Mouse (Mus musculus): ENCODE results near the gene Mup21. TPM values are rescaled to one million over a fixed set of nuclear protein-coding genes. Genes with fewer than 3 reads are reported as not detected.
"Not testable (repeated sequence)": the region's sequence is repeated elsewhere in the genome, so short reads cannot be mapped to it uniquely, and the experiment has no call there.

Mup21 gene
- not detected in 2 replicates for polyA plus RNA-seq (2016; fragmentation: Nextera tagmentation; extraction: Ambion mirVana)

DNA sequence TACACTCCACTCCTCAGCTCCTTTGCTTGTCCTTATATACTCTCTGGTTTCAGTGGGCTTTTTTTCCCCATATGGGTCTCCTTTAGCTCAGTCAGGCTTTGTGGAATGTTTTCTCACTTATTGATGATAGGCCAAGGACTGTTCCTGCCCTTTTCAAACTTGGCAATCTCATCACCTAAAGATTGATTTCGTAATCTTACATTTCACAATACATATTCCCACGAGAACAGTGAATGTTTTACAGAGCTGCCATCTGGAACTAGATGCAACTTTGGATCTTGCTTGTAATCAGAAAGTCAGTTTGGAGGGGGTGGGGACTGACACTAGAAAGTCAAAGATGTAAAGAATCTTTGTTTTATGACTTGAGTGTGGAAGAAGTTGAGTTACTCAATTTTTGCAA lies at the start of gene Mup21:
Gene Mup21 (minus strand): TSS at position 53 of the 400 bp plus-strand sequence.
- no peak within 1 kb of the TSS for H3K4me2 ChIP-seq
- H3K9ac ChIP-seq = no peak within 1 kb of the TSS
- no peaks in the 10 kb centered on the region for H3K27me3 ChIP-seq (replicated peaks)
- H3K4me3 ChIP-seq = no peak within 1 kb of the TSS
- no peaks in the 10 kb centered on the region for H3K9me3 ChIP-seq (replicated peaks)
- no peaks in the 10 kb centered on the region for H3K36me3 ChIP-seq
- no peaks in the 10 kb centered on the region for H3K4me1 ChIP-seq
- no peak within 1 kb of the TSS for H3K27ac ChIP-seq
- WGBS (ENCODE audit: insufficient replicate concordance) = 39% methylated on average over 2 of the region's 2 CpGs
- ATAC-seq = no peak

DNA sequence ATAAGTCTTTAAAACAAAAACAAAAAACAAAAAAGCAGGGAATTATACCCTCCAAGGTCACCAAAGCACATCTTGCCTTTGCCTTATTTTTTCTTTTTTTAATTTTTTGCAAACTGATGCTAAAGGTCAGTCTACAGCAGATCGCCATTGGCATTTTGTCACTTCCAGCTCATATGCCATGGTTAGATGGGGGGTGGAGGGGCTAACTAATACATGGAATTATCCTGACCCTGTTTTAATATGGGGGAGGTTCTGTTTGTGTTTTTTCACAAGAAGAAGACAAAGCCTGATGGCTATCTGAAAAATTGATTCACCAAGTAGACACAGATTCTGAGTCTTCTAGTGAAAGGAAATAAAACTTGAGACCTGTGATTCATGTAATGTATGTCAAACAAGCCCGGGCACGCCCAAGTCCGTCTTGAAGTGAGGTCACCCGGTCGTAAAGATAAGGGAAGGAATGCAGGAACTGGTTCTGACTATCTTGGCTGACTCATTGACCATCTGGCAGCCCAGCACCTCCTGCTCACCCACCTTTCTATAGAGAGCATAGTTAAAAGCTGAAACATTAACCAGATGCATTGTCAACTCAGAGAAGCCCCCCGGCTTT lies 49.4 kb upstream of the Mup21 start:
- H3K27me3 ChIP-seq (replicated peaks) = no peaks in the 10 kb centered on the region
- H3K4me2 ChIP-seq = no peak overlapping the region
- 29% methylated on average over 7 of the region's 7 CpGs for WGBS (ENCODE audit: insufficient replicate concordance)
- H3K4me1 ChIP-seq = no peaks in the 10 kb centered on the region
- H3K9me3 ChIP-seq (replicated peaks) = no peaks in the 10 kb centered on the region
- ATAC-seq = no peak; the same call in 1 of the 2 replicates
- H3K9ac ChIP-seq = no peak overlapping the region
- H3K36me3 ChIP-seq = peaks cover 31% of the 10 kb centered on the region
- H3K27ac ChIP-seq = no peak overlapping the region
- H3K4me3 ChIP-seq = no peak overlapping the region

DNA sequence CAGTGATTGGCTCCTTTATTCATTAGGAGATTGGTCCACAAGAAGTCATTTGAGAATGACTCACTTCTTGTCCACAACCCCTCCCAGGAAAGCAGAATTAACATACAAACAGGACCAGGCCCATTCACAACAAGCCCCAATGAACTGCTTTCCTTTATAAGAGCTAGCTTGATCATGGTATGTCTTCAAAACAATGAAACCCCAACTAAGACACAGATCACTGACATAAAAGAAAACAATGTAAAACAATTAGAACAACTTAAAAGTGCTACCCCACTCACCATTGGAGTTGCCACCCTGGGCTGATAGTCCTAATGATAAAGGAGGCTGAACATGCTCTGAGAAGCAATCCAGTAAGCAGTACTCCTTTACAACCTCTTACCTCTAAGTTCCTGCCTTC lies 38.1 kb upstream of the Mup21 start:
- peaks cover 36% of the 10 kb centered on the region for H3K36me3 ChIP-seq
- no peak overlapping the region for H3K27ac ChIP-seq
- H3K27me3 ChIP-seq (replicated peaks) = no peaks in the 10 kb centered on the region
- H3K4me3 ChIP-seq = no peak overlapping the region
- no peak overlapping the region for H3K9ac ChIP-seq
- H3K9me3 ChIP-seq (replicated peaks) = peaks cover 31% of the 10 kb centered on the region
- no peaks in the 10 kb centered on the region for H3K4me1 ChIP-seq
- no peak for ATAC-seq
- no peak overlapping the region for H3K4me2 ChIP-seq

DNA sequence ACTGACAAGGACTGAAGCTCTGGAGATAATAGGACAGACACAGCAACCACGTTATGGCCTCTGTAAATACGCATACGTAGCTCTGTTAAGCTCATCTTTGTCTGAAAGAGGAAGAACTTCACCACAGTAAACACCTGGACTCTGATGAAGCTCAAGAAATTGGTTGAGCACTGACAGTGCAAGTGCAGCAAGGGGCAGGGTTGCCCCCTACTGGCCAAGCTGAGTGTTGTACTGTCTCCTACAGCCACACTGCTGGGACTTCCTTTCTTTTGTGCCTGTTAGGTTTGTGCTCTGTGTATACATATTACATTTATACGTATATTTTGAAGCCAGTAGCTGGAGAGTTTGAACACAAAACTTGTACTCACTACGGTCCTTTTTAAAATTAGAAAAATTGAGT lies 26.6 kb upstream of the Mup21 start:
- H3K4me3 ChIP-seq = no peak overlapping the region
- H3K4me2 ChIP-seq = no peak overlapping the region
- H3K27ac ChIP-seq = no peak overlapping the region
- H3K36me3 ChIP-seq = no peaks in the 10 kb centered on the region
- ATAC-seq = no peak
- H3K27me3 ChIP-seq (replicated peaks) = no peaks in the 10 kb centered on the region
- H3K9me3 ChIP-seq (replicated peaks) = no peaks in the 10 kb centered on the region
- WGBS (ENCODE audit: insufficient replicate concordance) = 31% methylated on average over 5 of the region's 5 CpGs
- H3K4me1 ChIP-seq = no peaks in the 10 kb centered on the region
- no peak overlapping the region for H3K9ac ChIP-seq

DNA sequence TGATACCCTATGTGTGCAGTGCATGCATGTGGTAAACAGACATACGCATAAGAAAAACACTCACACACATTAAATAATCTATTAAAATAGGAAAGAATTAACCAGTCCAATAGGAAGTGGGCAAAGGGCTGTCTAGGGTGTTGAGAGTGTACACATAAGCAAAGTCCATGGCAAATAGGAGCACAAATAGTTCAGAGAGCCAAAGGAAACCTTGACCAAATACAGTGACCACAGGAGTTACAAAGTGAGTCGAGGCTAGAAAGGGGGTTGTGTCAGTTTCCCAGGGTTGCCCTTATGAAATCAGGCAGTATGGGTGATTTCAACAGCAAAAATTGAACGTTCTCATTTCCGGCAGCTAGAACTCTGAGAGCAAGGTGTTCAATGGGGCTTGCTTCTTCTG lies 23.8 kb upstream of the Mup21 start:
- ATAC-seq = no peak
- no peak overlapping the region for H3K27ac ChIP-seq
- no peaks in the 10 kb centered on the region for H3K27me3 ChIP-seq (replicated peaks)
- no peaks in the 10 kb centered on the region for H3K36me3 ChIP-seq
- H3K4me3 ChIP-seq = no peak overlapping the region
- H3K4me2 ChIP-seq = no peak overlapping the region
- H3K9ac ChIP-seq = no peak overlapping the region
- H3K9me3 ChIP-seq (replicated peaks) = no peaks in the 10 kb centered on the region
- WGBS (ENCODE audit: insufficient replicate concordance) = 65% methylated on average over 4 of the region's 4 CpGs
- no peaks in the 10 kb centered on the region for H3K4me1 ChIP-seq

DNA sequence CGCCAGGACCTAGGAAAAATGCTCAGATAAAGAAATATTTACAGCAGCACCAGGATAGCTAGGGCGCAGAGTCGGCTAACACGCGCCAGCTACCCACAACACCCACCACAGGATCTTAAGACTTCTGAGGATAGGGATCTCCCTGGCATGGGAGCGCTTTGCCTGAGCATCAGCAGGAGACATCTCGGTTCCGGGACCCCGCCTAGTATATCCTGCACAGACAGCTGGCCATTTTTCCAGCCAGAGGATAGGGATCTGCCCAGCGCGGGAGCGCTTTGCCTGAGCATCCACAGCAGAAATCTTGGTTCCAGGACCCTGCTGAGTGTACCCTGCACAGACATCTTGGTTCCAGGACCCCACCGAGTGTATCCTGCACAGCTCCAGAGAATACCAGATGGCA lies 17.0 kb upstream of the Mup21 start:
- ATAC-seq; H3K4me3 ChIP-seq; H3K9ac ChIP-seq; H3K9me3 ChIP-seq (replicated peaks); H3K36me3 ChIP-seq; H3K4me1 ChIP-seq; H3K27ac ChIP-seq; H3K4me2 ChIP-seq; H3K27me3 ChIP-seq (replicated peaks): not testable (repeated sequence)
- WGBS (ENCODE audit: insufficient replicate concordance) = 75% methylated on average over 13 of the region's 13 CpGs

DNA sequence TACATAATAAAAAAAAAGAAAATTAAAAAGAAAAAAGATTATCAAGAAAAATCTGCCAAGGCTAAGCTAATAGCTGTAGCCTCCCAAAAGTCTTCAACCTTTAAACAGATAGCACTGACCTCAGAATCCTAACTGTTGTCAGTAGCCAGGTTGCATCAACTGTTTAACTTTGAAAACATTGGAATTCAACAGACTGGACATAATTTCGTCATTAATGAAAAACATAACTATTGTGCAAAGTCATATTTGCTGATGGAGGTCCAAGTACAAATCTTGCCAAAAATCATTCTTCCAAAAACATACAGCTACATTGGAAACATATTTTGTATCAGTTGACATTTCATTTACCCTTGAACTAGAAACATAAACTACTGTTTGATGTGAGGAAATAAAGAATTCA lies 7.7 kb upstream of the Mup21 start:
- Histone ChIP-seq H3K4me2 (no peak overlapping the region), H3K27ac (no peak overlapping the region), H3K4me3 (no peak overlapping the region), H3K4me1 (no peaks in the 10 kb centered on the region), H3K27me3 (replicated peaks) (no peaks in the 10 kb centered on the region), H3K9me3 (replicated peaks) (no peaks in the 10 kb centered on the region), H3K9ac (no peak overlapping the region), H3K36me3 (no peaks in the 10 kb centered on the region)
- no peak for ATAC-seq
- 52% methylated on average over 1 of the region's 1 CpGs for WGBS (ENCODE audit: insufficient replicate concordance)

DNA sequence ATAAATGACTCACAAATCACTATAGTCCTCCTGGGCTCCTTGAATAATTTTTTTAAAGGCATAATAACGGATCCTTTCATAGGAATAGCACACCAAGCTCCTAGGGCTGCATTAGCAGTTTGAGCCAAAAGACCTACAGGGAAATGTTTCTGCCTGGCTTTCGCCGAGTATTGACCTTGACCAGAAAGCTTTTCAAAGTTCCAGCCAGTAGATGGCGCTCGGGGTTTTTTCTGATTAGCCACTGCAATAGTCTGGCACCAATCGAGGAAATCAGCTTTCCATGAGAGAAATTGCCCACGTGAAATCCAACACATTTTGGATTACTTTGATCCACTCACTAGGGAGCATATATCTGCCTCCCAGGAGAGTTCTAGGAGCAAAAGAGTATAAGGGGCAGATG lies 17.0 kb downstream of the Mup21 start:
- no peak overlapping the region for H3K4me3 ChIP-seq
- no peak for ATAC-seq
- WGBS (ENCODE audit: insufficient replicate concordance) = 50% methylated on average over 7 of the region's 7 CpGs
- H3K9me3 ChIP-seq (replicated peaks) = peaks cover 45% of the 10 kb centered on the region
- H3K4me2 ChIP-seq = no peak overlapping the region
- no peak overlapping the region for H3K9ac ChIP-seq
- no peak overlapping the region for H3K27ac ChIP-seq
- H3K36me3 ChIP-seq = no peaks in the 10 kb centered on the region
- no peaks in the 10 kb centered on the region for H3K27me3 ChIP-seq (replicated peaks)
- no peaks in the 10 kb centered on the region for H3K4me1 ChIP-seq

DNA sequence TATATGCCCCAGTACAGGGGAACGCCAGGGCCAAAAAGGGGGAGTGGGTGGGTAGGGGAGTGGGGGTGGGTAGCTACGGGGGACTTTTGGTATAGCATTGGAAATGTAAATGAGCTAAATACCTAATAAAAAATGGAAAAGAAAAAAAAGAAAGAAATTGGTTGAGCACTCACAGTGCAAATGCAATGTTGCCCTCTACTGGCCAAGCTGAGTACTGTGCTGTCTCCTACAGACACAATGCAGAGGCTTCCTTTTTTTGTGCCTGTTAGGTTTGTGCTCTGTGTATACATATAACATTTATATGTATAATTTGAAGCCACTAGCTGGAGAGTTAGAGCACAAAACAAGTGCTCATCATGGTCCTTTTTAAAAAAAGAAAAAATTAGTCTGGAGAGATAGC lies 47.3 kb downstream of the Mup21 start:
- H3K9ac ChIP-seq; H3K4me1 ChIP-seq; H3K9me3 ChIP-seq (replicated peaks); ATAC-seq; H3K27me3 ChIP-seq (replicated peaks); H3K4me2 ChIP-seq; H3K27ac ChIP-seq; H3K4me3 ChIP-seq; H3K36me3 ChIP-seq: not testable (repeated sequence)
- WGBS (ENCODE audit: insufficient replicate concordance) = 76% methylated on average over 2 of the region's 2 CpGs

Other genes starting within 250 kb of the Mup21 start
- not detected in 2 replicates for gene Mup20, start 96.7 kb downstream of the Mup21 start, polyA plus RNA-seq (2016; fragmentation: Nextera tagmentation; extraction: Ambion mirVana)
- gene Mup3, start 63.5 kb downstream of the Mup21 start, polyA plus RNA-seq (2016; fragmentation: Nextera tagmentation; extraction: Ambion mirVana) = not detected in 2 replicates
- gene Zfp37, start 80.2 kb upstream of the Mup21 start, polyA plus RNA-seq (2016; fragmentation: Nextera tagmentation; extraction: Ambion mirVana) = 0.82 and 1.2 TPM in 2 replicates
- gene Slc31a2, start 111.7 kb upstream of the Mup21 start, polyA plus RNA-seq (2016; fragmentation: Nextera tagmentation; extraction: Ambion mirVana) = 6.5 and 6.8 TPM in 2 replicates
- gene Fkbp15, start 209.7 kb upstream of the Mup21 start, polyA plus RNA-seq (2016; fragmentation: Nextera tagmentation; extraction: Ambion mirVana) = 18.6 and 21.1 TPM in 2 replicates
- 45.8 and 45.9 TPM in 2 replicates for gene Slc31a1, start 209.9 kb upstream of the Mup21 start, polyA plus RNA-seq (2016; fragmentation: Nextera tagmentation; extraction: Ambion mirVana)

Measured in liver, embryonic 12.5 days (tissue).